Comparison of ENCODE assay signal across 14 mouse cellular contexts in the genomic region with DNA sequence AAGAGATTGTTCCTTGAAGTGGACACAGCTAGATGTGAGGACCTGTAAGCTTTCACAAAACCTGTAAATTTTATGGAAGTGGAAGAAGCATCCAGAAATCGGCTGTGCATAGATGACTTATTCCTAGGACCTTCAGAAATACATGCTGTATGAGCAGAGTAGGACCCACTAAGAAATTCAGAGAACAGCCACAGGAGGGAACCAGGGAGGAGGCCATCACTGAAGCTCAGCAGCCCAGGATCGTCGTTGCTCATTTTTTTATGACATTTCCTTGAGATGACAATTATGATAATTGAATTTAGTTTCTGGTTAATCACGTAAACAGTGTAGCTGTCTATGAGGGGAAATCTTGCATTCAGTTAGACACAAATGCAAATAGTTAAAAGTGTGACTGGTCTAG. TPM values are rescaled to one million over a fixed set of nuclear protein-coding genes. Genes with fewer than 3 reads are reported as not detected.
A peak's percentile ranks its signal among the peaks of the same experiment; 100 is the strongest.
DNase-seq lines count a peak whose midpoint lies in the region; ATAC-seq and TF ChIP-seq lines count a peak whose summit lies in the region.
"Had no signal": no experiment of that assay in that cellular context is flagged by ENCODE, and none has a peak within 500 bp of the region (broad histone marks: within the 10 kb centered on the region; RNA-seq: fewer than 3 reads in every experiment).

No protein-coding gene starts in this region.

- 0 out of 2 replicates have a peak, but pooled peaks have one; percentile 31 for ATAC-seq in megakaryocyte progenitor cell, adult 5-6 weeks (replicated peaks; ENCODE audit: poor library complexity)
- ATAC-seq: forebrain, embryonic 15.5 days had no signal

- peak; percentile 24 for DNase-seq in adrenal gland, postnatal 10 days
- no peak for DNase-seq in adrenal gland, adult 8-10 months
- no peak for DNase-seq in left cerebral cortex, adult 2 months (ENCODE audit: extremely low spot score in 1 of 2, low spot score in 2 of 2)
- DNase-seq in left cerebral cortex, postnatal 10 days (ENCODE audit: extremely low spot score in 1 of 2, low spot score in 2 of 2) = no peak
- DNase-seq in CD8-positive naive resting alpha-beta T cell, adult 2 months (ENCODE audit: low read depth in 2 of 2, low spot score in 2 of 2) = peak; percentile 47 to 67
- no peak for DNase-seq in urinary bladder, postnatal 36 days (ENCODE audit: low spot score in 2 of 2)
- DNase-seq in left cerebral cortex, adult 11 months (ENCODE audit: low spot score) = no peak
- DNase-seq: cerebellum, adult 18-20 months; kidney, postnatal 25 days had no signal

- H3K4me3 ChIP-seq in left cerebral cortex, adult 2 months = no peak overlapping the region
- H3K4me3 ChIP-seq: forebrain, embryonic 15.5 days; lung, embryonic 15.5 days had no signal

- no peak overlapping the region for H3K27ac ChIP-seq in left cerebral cortex, adult 2 months
- H3K27ac ChIP-seq: forebrain, embryonic 15.5 days; hindbrain, embryonic 14.5 days; lung, embryonic 15.5 days had no signal

- peak; percentile 22 for TF ChIP-seq CTCF in left cerebral cortex, adult 2 months (IDR thresholded peaks at IDR 0.05)

- intact Hi-C loops in left cerebral cortex, adult 2 months (cut with DNase I) = no loop called here
- intact Hi-C loops in left cerebral cortex, postnatal 10 days (cut with DNase I) = no loop called here

RNA-seq across cellular contexts. Expression of a gene that starts 47.3 kb away (rescaled TPM):
- total RNA-seq in adrenal gland, postnatal 10 days (2021) = 1 to 10 TPM; 1.8 to 3.0 TPM
- total RNA-seq in adrenal gland, adult 8-10 months (2022) = 1 to 10 TPM in 2 of 4 experiments, under 1 TPM in 2; 0.44 to 1.8 (median 1.0) TPM
- under 1 TPM; 0.42 to 0.43 TPM for total RNA-seq in left cerebral cortex, adult 2 months (2021)
- total RNA-seq in left cerebral cortex, postnatal 10 days (2021) = under 1 TPM; 0.26 to 0.28 TPM
- 0.56 and 1.2 TPM in 2 replicates for total RNA-seq in megakaryocyte progenitor cell, adult 5-6 weeks (2015)
- total RNA-seq in megakaryocyte progenitor cell, adult 5-6 weeks (2017) = 0.42 and 2.9 TPM in 2 replicates
- total RNA-seq: granulocyte monocyte progenitor cell, adult 5-6 weeks had no signal

Comparison
In these comparisons a context has a peak if more than half of its experiments do, and no peak if none do; other contexts are left out.
1. DNase-seq: peak in adrenal gland, postnatal 10 days (single experiment) and CD8-positive naive resting alpha-beta T cell, adult 2 months (2 of 2); none in adrenal gland, adult 8-10 months (single experiment), left cerebral cortex, adult 2 months (0 of 2), left cerebral cortex, postnatal 10 days (0 of 2), urinary bladder, postnatal 36 days (0 of 2) and left cerebral cortex, adult 11 months (single experiment).